Mouse (Mus musculus): ENCODE results near the gene Dbp. TPM values are rescaled to one million over a fixed set of nuclear protein-coding genes. Genes with fewer than 3 reads are reported as not detected.

Gene Dbp
- total and polyA plus RNA-seq, 2 experiments, result 17.0 to 110 TPM

DNA sequence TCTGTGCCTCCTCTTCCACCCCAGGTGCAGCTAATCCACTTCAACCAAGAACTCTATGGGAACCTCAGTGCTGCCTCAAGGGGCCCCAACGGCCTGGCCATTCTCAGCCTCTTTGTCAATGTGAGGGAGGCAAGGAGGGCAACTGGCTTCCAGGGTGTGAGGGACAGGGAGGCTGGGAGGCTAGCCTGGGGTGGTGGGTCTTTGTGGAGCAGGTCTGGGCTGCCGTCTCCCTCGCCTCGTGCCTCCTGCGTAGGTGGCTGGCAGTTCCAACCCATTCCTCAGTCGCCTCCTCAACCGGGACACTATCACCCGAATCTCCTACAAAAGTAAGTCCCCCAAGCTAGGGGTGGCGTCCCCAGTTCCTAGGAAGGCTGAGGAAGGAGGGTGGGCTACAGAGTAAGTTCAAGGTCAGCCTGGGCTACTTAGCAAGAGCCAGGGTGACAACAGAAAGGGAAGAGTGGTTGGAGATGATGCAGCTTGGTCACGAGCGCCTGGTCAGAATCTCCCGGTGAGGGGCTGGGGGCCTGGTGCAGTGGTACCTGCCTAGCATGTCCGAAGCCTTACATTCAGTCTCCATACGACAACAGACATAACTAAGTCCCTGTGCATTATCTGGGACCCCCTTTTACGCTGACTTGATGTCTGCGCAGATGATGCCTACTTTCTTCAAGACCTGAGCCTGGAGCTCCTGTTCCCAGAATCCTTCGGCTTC is 1.9 kb upstream of the Dbp start:
- Histone ChIP-seq H3K27ac (replicated peaks; ENCODE audit: insufficient read depth, low read depth, low read length) (no peak overlapping the region), H3K9ac (ENCODE audit: low read depth, low read length) (no peak overlapping the region), H3K27me3 (ENCODE audit: control insufficient read depth, insufficient read depth, low read length) (peaks cover 7% of the 10 kb centered on the region; the same call in 1 of the 2 replicates), H3K4me1 (ENCODE audit: control insufficient read depth, insufficient read depth, low read length) (peaks cover 12% of the 10 kb centered on the region), H3K36me3 (ENCODE audit: control insufficient read depth, insufficient read depth, low read length) (no peaks in the 10 kb centered on the region), H3K79me2 (ENCODE audit: control insufficient read depth, insufficient read depth, low read length) (no peaks in the 10 kb centered on the region; the same call in 1 of the 2 replicates), H3K4me3 (ENCODE audit: insufficient read depth, low read depth, low read length) (no peak overlapping the region)
- TF ChIP-seq POLR2A (IDR thresholded peaks at IDR 0.05; ENCODE audit: extremely low read depth, insufficient read depth, low read length) (no peak), CTCF (IDR thresholded peaks at IDR 0.05; ENCODE audit: low read depth, low read length) (no peak)
- 93% methylated on average over 17 of the region's 17 CpGs for WGBS
- DNase-seq (ENCODE audit: extremely low read depth, low read depth, low spot score), result no peak

DNA sequence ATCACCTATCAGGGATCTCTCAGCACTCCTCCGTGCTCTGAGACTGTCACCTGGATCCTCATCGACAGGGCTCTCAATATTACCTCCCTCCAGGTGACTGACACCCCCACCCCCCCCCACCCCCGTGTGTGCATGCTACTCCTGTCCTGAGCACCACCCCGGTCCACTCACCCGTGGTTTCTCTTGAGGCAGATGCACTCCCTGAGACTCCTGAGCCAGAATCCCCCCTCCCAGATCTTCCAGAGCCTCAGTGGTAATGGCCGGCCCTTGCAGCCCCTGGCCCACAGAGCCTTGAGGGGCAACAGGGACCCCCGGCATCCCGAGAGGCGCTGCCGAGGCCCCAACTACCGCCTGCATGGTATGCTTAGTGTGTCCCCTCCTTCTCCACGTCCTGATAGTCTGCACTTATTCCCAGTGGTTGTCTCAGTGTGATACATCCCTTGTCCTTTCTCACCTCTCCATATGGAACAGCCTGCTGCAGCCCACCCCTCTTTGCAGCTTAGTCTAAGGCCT is 1.3 kb upstream of the Dbp start:
- H3K9ac ChIP-seq (ENCODE audit: low read depth, low read length), result peak overlapping the region; percentile 79
- peaks cover 2% of the 10 kb centered on the region for H3K36me3 ChIP-seq (ENCODE audit: control insufficient read depth, insufficient read depth, low read length)
- H3K4me1 ChIP-seq (ENCODE audit: control insufficient read depth, insufficient read depth, low read length), result peaks cover 16% of the 10 kb centered on the region
- H3K79me2 ChIP-seq (ENCODE audit: control insufficient read depth, insufficient read depth, low read length), result no peaks in the 10 kb centered on the region; the same call in 1 of the 2 replicates
- TF ChIP-seq POLR2A (IDR thresholded peaks at IDR 0.05; ENCODE audit: extremely low read depth, insufficient read depth, low read length), result no peak
- TF ChIP-seq CTCF (IDR thresholded peaks at IDR 0.05; ENCODE audit: low read depth, low read length), result no peak
- WGBS, result 42% methylated on average over 12 of the region's 12 CpGs
- peaks cover 7% of the 10 kb centered on the region; the same call in 1 of the 2 replicates for H3K27me3 ChIP-seq (ENCODE audit: control insufficient read depth, insufficient read depth, low read length)
- H3K27ac ChIP-seq (replicated peaks; ENCODE audit: insufficient read depth, low read depth, low read length), result peak overlapping the region; percentile 94
- no peak overlapping the region; the same call in 1 of the 2 replicates for H3K4me3 ChIP-seq (ENCODE audit: insufficient read depth, low read depth, low read length)
- DNase-seq (ENCODE audit: extremely low read depth, low read depth, low spot score), result no peak

DNA sequence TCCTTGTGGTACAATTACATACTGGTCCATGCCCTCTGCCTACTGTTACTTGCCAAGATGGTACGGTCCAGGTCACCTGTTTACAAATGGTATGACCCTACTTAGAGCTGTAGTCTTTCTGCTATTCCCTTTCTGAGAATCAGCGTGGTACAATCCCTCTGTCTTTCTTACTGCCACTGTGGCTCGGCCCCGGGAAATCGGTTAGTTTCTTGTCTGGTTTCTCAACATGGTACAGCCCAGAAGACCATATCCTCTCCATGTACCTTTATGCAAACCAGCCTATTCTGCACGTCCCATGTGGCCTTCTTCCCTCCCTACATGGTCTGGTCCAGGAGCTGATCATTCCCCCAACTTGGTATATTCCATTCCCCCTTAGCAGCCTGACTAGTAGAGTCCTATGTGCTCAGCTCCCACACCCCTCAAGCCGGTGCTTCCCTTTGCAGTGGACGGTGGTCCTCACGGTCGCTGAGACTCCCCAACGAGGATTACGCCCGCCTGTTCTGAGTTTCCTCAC is 785 bp upstream of the Dbp start:
- Histone ChIP-seq H3K36me3 (ENCODE audit: control insufficient read depth, insufficient read depth, low read length) (peaks cover 6% of the 10 kb centered on the region), H3K27me3 (ENCODE audit: control insufficient read depth, insufficient read depth, low read length) (peaks cover 7% of the 10 kb centered on the region; the same call in 1 of the 2 replicates), H3K4me1 (ENCODE audit: control insufficient read depth, insufficient read depth, low read length) (peaks cover 21% of the 10 kb centered on the region), H3K27ac (replicated peaks; ENCODE audit: insufficient read depth, low read depth, low read length) (peak overlapping the region; percentile 94), H3K79me2 (ENCODE audit: control insufficient read depth, insufficient read depth, low read length) (no peaks in the 10 kb centered on the region; the same call in 1 of the 2 replicates), H3K4me3 (ENCODE audit: insufficient read depth, low read depth, low read length) (peak overlapping the region; percentile 64), H3K9ac (ENCODE audit: low read depth, low read length) (peak overlapping the region; percentile 79)
- under 1% methylated on average over 13 of the region's 13 CpGs for whole genome bisulfite sequencing
- peak; percentile 81 for DNase-seq (ENCODE audit: extremely low read depth, low read depth, low spot score)
- TF ChIP-seq POLR2A (IDR thresholded peaks at IDR 0.05; ENCODE audit: extremely low read depth, insufficient read depth, low read length) (peak; percentile 49; the same call in 1 of the 2 replicates), CTCF (IDR thresholded peaks at IDR 0.05; ENCODE audit: low read depth, low read length) (no peak)

DNA sequence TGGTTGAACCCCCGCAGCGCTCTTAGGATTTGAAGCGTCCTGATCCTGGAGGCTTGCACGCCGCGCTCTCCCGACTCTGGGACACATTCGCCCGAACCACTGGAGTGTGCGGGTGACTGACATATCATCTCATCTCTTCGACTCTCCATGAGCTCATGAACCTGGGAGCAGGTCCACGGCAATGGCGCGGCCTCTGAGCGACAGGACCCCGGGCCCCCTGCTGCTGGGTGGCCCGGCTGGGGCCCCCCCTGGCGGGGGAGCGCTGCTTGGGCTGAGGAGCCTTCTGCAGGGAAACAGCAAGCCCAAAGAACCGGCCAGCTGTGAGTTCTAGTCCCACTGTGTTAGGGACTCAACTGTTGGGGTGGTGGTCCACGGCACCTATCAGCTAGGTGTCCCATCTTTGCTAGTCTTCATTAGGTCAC is 566 bp downstream of the Dbp start:
- WGBS, result under 1% methylated on average over 21 of the region's 21 CpGs
- Histone ChIP-seq H3K4me1 (ENCODE audit: control insufficient read depth, insufficient read depth, low read length) (peaks cover 20% of the 10 kb centered on the region), H3K27ac (replicated peaks; ENCODE audit: insufficient read depth, low read depth, low read length) (peak overlapping the region; percentile 96), H3K9ac (ENCODE audit: low read depth, low read length) (peak overlapping the region; percentile 98), H3K27me3 (ENCODE audit: control insufficient read depth, insufficient read depth, low read length) (no peaks in the 10 kb centered on the region), H3K4me3 (ENCODE audit: insufficient read depth, low read depth, low read length) (peak overlapping the region; percentile 81), H3K36me3 (ENCODE audit: control insufficient read depth, insufficient read depth, low read length) (peaks cover 11% of the 10 kb centered on the region), H3K79me2 (ENCODE audit: control insufficient read depth, insufficient read depth, low read length) (no peaks in the 10 kb centered on the region; the same call in 1 of the 2 replicates)
- no peak for TF ChIP-seq POLR2A (IDR thresholded peaks at IDR 0.05; ENCODE audit: extremely low read depth, insufficient read depth, low read length)
- no peak for TF ChIP-seq CTCF (IDR thresholded peaks at IDR 0.05; ENCODE audit: low read depth, low read length)
- no peak for DNase-seq (ENCODE audit: extremely low read depth, low read depth, low spot score)

DNA sequence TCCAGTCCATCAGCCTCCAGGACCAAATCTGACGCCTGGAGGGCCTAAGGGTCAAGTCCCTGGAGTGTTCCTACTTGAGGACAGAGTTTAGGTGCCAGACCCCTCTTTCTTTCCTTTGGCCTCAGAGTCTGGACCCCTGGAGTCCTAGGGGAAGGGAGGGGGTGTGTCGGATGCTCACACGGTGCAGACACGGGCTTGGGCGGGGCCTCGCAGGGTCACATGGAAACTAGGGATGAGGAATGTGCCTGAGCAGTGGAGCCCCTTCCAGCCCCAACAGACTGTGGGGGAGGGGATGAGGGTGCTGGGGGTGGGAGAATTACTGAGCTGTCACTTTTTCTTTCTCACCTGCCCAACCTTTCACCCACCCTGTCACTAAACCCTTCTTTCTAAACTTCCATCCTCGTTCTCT is 989 bp downstream of the Dbp start:
- peaks cover 11% of the 10 kb centered on the region for H3K36me3 ChIP-seq (ENCODE audit: control insufficient read depth, insufficient read depth, low read length)
- peaks cover 18% of the 10 kb centered on the region for H3K4me1 ChIP-seq (ENCODE audit: control insufficient read depth, insufficient read depth, low read length)
- H3K9ac ChIP-seq (ENCODE audit: low read depth, low read length), result peak overlapping the region; percentile 98
- 0% methylated on average over 7 of the region's 7 CpGs for WGBS
- peak; percentile 71 for DNase-seq (ENCODE audit: extremely low read depth, low read depth, low spot score)
- H3K27ac ChIP-seq (replicated peaks; ENCODE audit: insufficient read depth, low read depth, low read length), result peak overlapping the region; percentile 96
- TF ChIP-seq CTCF (IDR thresholded peaks at IDR 0.05; ENCODE audit: low read depth, low read length) (no peak), POLR2A (IDR thresholded peaks at IDR 0.05; ENCODE audit: extremely low read depth, insufficient read depth, low read length) (peak; percentile 37; the same call in 1 of the 2 replicates)
- no peaks in the 10 kb centered on the region for H3K27me3 ChIP-seq (ENCODE audit: control insufficient read depth, insufficient read depth, low read length)
- no peaks in the 10 kb centered on the region; the same call in 1 of the 2 replicates for H3K79me2 ChIP-seq (ENCODE audit: control insufficient read depth, insufficient read depth, low read length)
- H3K4me3 ChIP-seq (ENCODE audit: insufficient read depth, low read depth, low read length), result peak overlapping the region; percentile 81

Data from liver, adult 2 months (tissue).